Mouse (Mus musculus): Measurements from ENCODE around the gene Fbxo28. TPM values are rescaled to one million over a fixed set of nuclear protein-coding genes. Genes with fewer than 3 reads are reported as not detected.

Fbxo28 gene
- polyA plus RNA-seq, 1 experiment from 2014 or later: 23.1 TPM

- Histone ChIP-seq H3K9ac (replicated peaks; ENCODE audit: low read depth, low read length) (no peak overlapping the region), H3K4me1 (ENCODE audit: control insufficient read depth, insufficient read depth, low read length) (peaks cover 14% of the 10 kb centered on the region), H3K36me3 (ENCODE audit: control insufficient read depth, insufficient read depth, low read length) (peaks cover 30% of the 10 kb centered on the region), H3K4me2 (replicated peaks; ENCODE audit: low read depth, low read length) (peak overlapping the region; percentile 70; the same call in 1 of the 2 replicates), H3K27me3 (ENCODE audit: control insufficient read depth, insufficient read depth, low read length) (no peaks in the 10 kb centered on the region), H3K27ac (ENCODE audit: low read length) (no peak overlapping the region), H3K4me3 (ENCODE audit: low read depth, low read length) (peak overlapping the region; percentile 85; the same call in 1 of the 2 replicates), H3K9me3 (ENCODE audit: control insufficient read depth, low read depth, low read length) (no peaks in the 10 kb centered on the region)
- 53% methylated on average over 11 of the region's 11 CpGs for WGBS
- no peak for ATAC-seq (ENCODE audit: insufficient number of reproducible peaks, insufficient read depth, low FRiP score, low read depth)
Measured at GRCm38 (mm10) chr1:182280577-182280976, 60.9 kb downstream of the Fbxo28 start.

DNA sequence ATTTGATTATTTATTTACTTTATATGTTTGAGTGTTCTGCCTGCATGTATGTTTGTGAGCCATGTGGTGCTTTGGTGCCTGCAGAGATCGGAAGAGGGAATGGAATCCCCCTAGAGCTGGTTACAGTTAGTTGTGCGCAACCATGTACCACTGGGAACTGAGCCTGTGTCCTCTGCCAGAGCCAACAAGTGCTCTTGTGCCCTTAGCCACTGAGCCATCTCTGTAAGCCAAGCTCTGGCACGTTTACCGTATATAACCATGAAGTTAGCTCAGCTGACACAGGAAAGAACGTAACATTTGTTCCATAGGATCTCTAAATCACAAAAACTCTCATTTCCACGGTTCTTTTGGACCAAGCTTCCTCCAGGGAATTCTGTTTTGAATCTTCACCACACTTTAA is 61.4 kb downstream of the Fbxo28 start:
- Histone ChIP-seq H3K4me1 (ENCODE audit: control insufficient read depth, insufficient read depth, low read length) (peaks cover 14% of the 10 kb centered on the region), H3K4me3 (ENCODE audit: low read depth, low read length) (no peak overlapping the region), H3K4me2 (replicated peaks; ENCODE audit: low read depth, low read length) (no peak overlapping the region), H3K27me3 (ENCODE audit: control insufficient read depth, insufficient read depth, low read length) (no peaks in the 10 kb centered on the region), H3K36me3 (ENCODE audit: control insufficient read depth, insufficient read depth, low read length) (peaks cover 32% of the 10 kb centered on the region), H3K27ac (ENCODE audit: low read length) (no peak overlapping the region), H3K9me3 (ENCODE audit: control insufficient read depth, low read depth, low read length) (no peaks in the 10 kb centered on the region), H3K9ac (replicated peaks; ENCODE audit: low read depth, low read length) (no peak overlapping the region)
- 78% methylated on average over 6 of the region's 6 CpGs for WGBS
- ATAC-seq (ENCODE audit: insufficient number of reproducible peaks, insufficient read depth, low FRiP score, low read depth): no peak

DNA sequence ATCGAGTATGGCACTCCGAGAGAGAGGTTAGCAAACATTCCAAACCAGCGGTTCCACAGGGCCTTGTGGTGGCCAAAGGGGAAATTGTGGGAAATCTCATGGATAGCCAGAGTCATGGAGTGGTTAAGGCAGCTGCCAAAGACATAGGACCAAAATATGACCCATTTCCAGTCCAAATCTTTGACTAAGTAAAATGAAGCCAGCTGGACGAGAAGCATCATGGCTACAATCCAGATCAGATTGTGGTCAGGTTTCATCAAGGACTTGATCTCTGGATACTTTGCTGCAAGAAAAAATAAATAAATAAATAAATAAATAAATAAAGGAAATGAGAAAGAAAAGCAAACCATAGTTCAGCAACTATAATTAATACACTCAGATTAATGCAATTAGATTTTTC is 62.0 kb downstream of the Fbxo28 start:
- Histone ChIP-seq H3K4me1 (ENCODE audit: control insufficient read depth, insufficient read depth, low read length) (peaks cover 14% of the 10 kb centered on the region), H3K9me3 (ENCODE audit: control insufficient read depth, low read depth, low read length) (no peaks in the 10 kb centered on the region), H3K4me2 (replicated peaks; ENCODE audit: low read depth, low read length) (no peak overlapping the region), H3K9ac (replicated peaks; ENCODE audit: low read depth, low read length) (no peak overlapping the region), H3K27ac (ENCODE audit: low read length) (no peak overlapping the region), H3K27me3 (ENCODE audit: control insufficient read depth, insufficient read depth, low read length) (no peaks in the 10 kb centered on the region), H3K36me3 (ENCODE audit: control insufficient read depth, insufficient read depth, low read length) (peaks cover 32% of the 10 kb centered on the region), H3K4me3 (ENCODE audit: low read depth, low read length) (no peak overlapping the region)
- no peak for ATAC-seq (ENCODE audit: insufficient number of reproducible peaks, insufficient read depth, low FRiP score, low read depth)
- WGBS: 90% methylated on average over 4 of the region's 4 CpGs

DNA sequence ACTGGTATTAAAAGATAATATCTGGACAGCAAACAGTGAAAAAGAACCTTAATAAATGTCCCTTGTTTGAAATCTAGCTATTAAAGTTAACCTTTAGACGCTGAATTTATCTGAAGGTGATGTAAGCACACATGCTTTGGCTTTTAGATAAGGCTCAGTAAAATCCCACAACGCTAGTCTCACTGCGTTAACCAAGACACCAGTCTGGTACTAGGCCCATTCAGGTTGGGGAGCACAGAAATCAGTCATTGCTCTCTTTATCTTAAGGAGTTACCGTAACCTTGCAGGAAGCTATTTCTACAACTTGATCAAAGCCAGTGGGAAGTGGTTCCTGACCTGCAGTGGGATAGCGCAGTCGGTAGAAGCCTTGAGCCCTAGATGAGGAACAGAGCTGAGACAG is 66.3 kb downstream of the Fbxo28 start:
- WGBS: 81% methylated on average over 6 of the region's 6 CpGs
- Histone ChIP-seq H3K4me1 (ENCODE audit: control insufficient read depth, insufficient read depth, low read length) (no peaks in the 10 kb centered on the region), H3K9me3 (ENCODE audit: control insufficient read depth, low read depth, low read length) (no peaks in the 10 kb centered on the region), H3K4me2 (replicated peaks; ENCODE audit: low read depth, low read length) (no peak overlapping the region), H3K36me3 (ENCODE audit: control insufficient read depth, insufficient read depth, low read length) (peaks cover 35% of the 10 kb centered on the region), H3K4me3 (ENCODE audit: low read depth, low read length) (no peak overlapping the region), H3K27me3 (ENCODE audit: control insufficient read depth, insufficient read depth, low read length) (no peaks in the 10 kb centered on the region), H3K27ac (ENCODE audit: low read length) (no peak overlapping the region), H3K9ac (replicated peaks; ENCODE audit: low read depth, low read length) (no peak overlapping the region)
- no peak for ATAC-seq (ENCODE audit: insufficient number of reproducible peaks, insufficient read depth, low FRiP score, low read depth)

GRCm38 (mm10) chr1:182271632-182272031 is 69.8 kb downstream of the Fbxo28 start:
- H3K4me1 ChIP-seq (ENCODE audit: control insufficient read depth, insufficient read depth, low read length): no peaks in the 10 kb centered on the region
- H3K4me2 ChIP-seq (replicated peaks; ENCODE audit: low read depth, low read length): no peak overlapping the region
- 77% methylated on average over 5 of the region's 5 CpGs for WGBS
- H3K9me3 ChIP-seq (ENCODE audit: control insufficient read depth, low read depth, low read length): no peaks in the 10 kb centered on the region
- ATAC-seq (ENCODE audit: insufficient number of reproducible peaks, insufficient read depth, low FRiP score, low read depth): no peak
- no peak overlapping the region for H3K4me3 ChIP-seq (ENCODE audit: low read depth, low read length)
- no peaks in the 10 kb centered on the region for H3K27me3 ChIP-seq (ENCODE audit: control insufficient read depth, insufficient read depth, low read length)
- no peak overlapping the region for H3K27ac ChIP-seq (ENCODE audit: low read length)
- H3K9ac ChIP-seq (replicated peaks; ENCODE audit: low read depth, low read length): no peak overlapping the region
- H3K36me3 ChIP-seq (ENCODE audit: control insufficient read depth, insufficient read depth, low read length): peaks cover 13% of the 10 kb centered on the region

DNA sequence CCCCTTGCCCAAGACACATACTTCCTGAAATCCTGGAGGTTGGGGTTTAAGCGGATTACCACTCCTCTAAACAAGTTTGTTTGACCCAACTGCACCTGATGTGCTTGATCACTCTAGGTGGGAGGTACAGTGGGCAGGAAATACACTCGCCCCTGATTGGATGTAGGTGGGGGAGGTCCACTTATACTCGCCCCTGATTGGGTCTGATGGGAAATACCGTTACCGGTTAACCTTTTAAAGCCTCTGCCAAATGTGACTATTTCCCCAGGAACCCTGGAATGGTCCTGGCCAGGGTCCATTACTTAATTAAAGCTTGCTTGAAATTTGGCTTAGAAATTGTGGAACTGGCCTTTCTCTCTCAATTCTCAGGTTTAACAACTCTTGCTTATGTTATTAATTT is 70.3 kb downstream of the Fbxo28 start:
- no peak overlapping the region for H3K4me2 ChIP-seq (replicated peaks; ENCODE audit: low read depth, low read length)
- H3K4me3 ChIP-seq (ENCODE audit: low read depth, low read length): no peak overlapping the region
- H3K9ac ChIP-seq (replicated peaks; ENCODE audit: low read depth, low read length): no peak overlapping the region
- no peaks in the 10 kb centered on the region for H3K9me3 ChIP-seq (ENCODE audit: control insufficient read depth, low read depth, low read length)
- H3K36me3 ChIP-seq (ENCODE audit: control insufficient read depth, insufficient read depth, low read length): peaks cover 9% of the 10 kb centered on the region
- no peak for ATAC-seq (ENCODE audit: insufficient number of reproducible peaks, insufficient read depth, low FRiP score, low read depth)
- H3K27me3 ChIP-seq (ENCODE audit: control insufficient read depth, insufficient read depth, low read length): no peaks in the 10 kb centered on the region
- H3K27ac ChIP-seq (ENCODE audit: low read length): no peak overlapping the region
- 86% methylated on average over 5 of the region's 5 CpGs for WGBS
- no peaks in the 10 kb centered on the region for H3K4me1 ChIP-seq (ENCODE audit: control insufficient read depth, insufficient read depth, low read length)

DNA sequence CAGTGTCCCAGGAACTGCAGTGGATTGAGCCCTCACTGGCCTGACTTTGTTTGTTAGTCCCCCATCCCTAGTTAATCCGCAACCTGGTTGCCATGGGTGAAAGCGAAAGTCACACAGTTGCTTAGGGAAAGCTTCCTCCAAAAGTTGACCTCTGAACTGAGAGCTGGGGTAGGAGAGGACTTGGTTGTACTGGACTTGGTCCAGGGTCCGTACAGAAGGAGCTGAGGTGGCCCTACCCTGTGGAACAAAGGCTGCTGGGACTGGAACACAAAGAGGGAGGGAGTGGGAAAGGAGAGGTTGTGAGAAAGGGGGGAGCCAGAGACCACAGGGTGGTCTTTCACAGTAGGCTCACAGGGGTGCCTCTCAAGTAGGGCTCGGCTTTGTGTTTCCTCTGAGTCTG is 73.1 kb downstream of the Fbxo28 start:
- no peaks in the 10 kb centered on the region for H3K4me1 ChIP-seq (ENCODE audit: control insufficient read depth, insufficient read depth, low read length)
- no peak overlapping the region for H3K27ac ChIP-seq (ENCODE audit: low read length)
- 62% methylated on average over 4 of the region's 4 CpGs for WGBS
- H3K9ac ChIP-seq (replicated peaks; ENCODE audit: low read depth, low read length): no peak overlapping the region
- H3K36me3 ChIP-seq (ENCODE audit: control insufficient read depth, insufficient read depth, low read length): no peaks in the 10 kb centered on the region
- H3K4me2 ChIP-seq (replicated peaks; ENCODE audit: low read depth, low read length): no peak overlapping the region
- no peaks in the 10 kb centered on the region for H3K9me3 ChIP-seq (ENCODE audit: control insufficient read depth, low read depth, low read length)
- no peak for ATAC-seq (ENCODE audit: insufficient number of reproducible peaks, insufficient read depth, low FRiP score, low read depth)
- no peak overlapping the region for H3K4me3 ChIP-seq (ENCODE audit: low read depth, low read length)
- H3K27me3 ChIP-seq (ENCODE audit: control insufficient read depth, insufficient read depth, low read length): no peaks in the 10 kb centered on the region

GRCm38 (mm10) chr1:182266028-182266525 is 75.4 kb downstream of the Fbxo28 start:
- no peak overlapping the region for H3K27ac ChIP-seq (ENCODE audit: low read length)
- no peak overlapping the region for H3K4me3 ChIP-seq (ENCODE audit: low read depth, low read length)
- H3K4me1 ChIP-seq (ENCODE audit: control insufficient read depth, insufficient read depth, low read length): no peaks in the 10 kb centered on the region
- H3K27me3 ChIP-seq (ENCODE audit: control insufficient read depth, insufficient read depth, low read length): no peaks in the 10 kb centered on the region
- WGBS: 76% methylated on average over 11 of the region's 11 CpGs
- no peak for ATAC-seq (ENCODE audit: insufficient number of reproducible peaks, insufficient read depth, low FRiP score, low read depth)
- H3K9me3 ChIP-seq (ENCODE audit: control insufficient read depth, low read depth, low read length): no peaks in the 10 kb centered on the region
- H3K9ac ChIP-seq (replicated peaks; ENCODE audit: low read depth, low read length): no peak overlapping the region
- H3K36me3 ChIP-seq (ENCODE audit: control insufficient read depth, insufficient read depth, low read length): no peaks in the 10 kb centered on the region
- no peak overlapping the region for H3K4me2 ChIP-seq (replicated peaks; ENCODE audit: low read depth, low read length)
